Mouse (Mus musculus) limb, embryonic 11.5 days (tissue): ENCODE data around the gene Prkd3. TPM values are rescaled to one million over a fixed set of nuclear protein-coding genes. Genes with fewer than 3 reads are reported as not detected.

ENCODE experiments used
- ATAC-seq: fragments of 200-750 bp; cut with Nextera tagmentation; 2 replicates; pipeline ENCODE4 v1.8.0; 2017; ENCODE audit warnings: low read depth; ENCODE audit not compliant: insufficient number of reproducible peaks, low FRiP score, low TSS enrichment
- DNase-seq: peaks from one replicate; pipeline ENCODE4 v3.0.0-alpha.2; 2015; ENCODE audit warnings: low spot score
- H3K27ac ChIP-seq: fragments of 300-500 bp; sonication (generic); replicated peaks from 2 replicates; pipeline ENCODE4 v1.5.1; 2014; ENCODE audit warnings: low read depth, mild to moderate bottlenecking, low read length
- H3K27me3 ChIP-seq: fragments of 300-500 bp; sonication (generic); 2 replicates; pipeline ENCODE4 v1.6.1; 2014; ENCODE audit warnings: mild to moderate bottlenecking, low read length, mixed read lengths; ENCODE audit not compliant: control insufficient read depth, insufficient read depth
- H3K36me3 ChIP-seq: fragments of 300-500 bp; sonication (generic); 2 replicates; pipeline ENCODE4 v1.6.1; 2014; ENCODE audit warnings: mild to moderate bottlenecking, low read length, moderate library complexity, mixed read lengths; ENCODE audit not compliant: control insufficient read depth, insufficient read depth
- H3K4me1 ChIP-seq: fragments of 300-500 bp; sonication (generic); 2 replicates; pipeline ENCODE4 v1.6.1; 2014; ENCODE audit warnings: low read length, mixed read lengths; ENCODE audit not compliant: control insufficient read depth, insufficient read depth
- H3K4me2 ChIP-seq: fragments of 300-500 bp; sonication (generic); 2 replicates; pipeline ENCODE4 v1.6.1; 2014; ENCODE audit warnings: low read depth, mild to moderate bottlenecking, moderate library complexity; ENCODE audit not compliant: severe bottlenecking
- H3K4me3 ChIP-seq: fragments of 300-500 bp; sonication (generic); 2 replicates; pipeline ENCODE4 v1.5.1; 2014; ENCODE audit warnings: low read depth, low read length
- H3K9ac ChIP-seq: fragments of 300-500 bp; sonication (generic); 2 replicates; pipeline ENCODE4 v1.6.1; 2014; ENCODE audit warnings: mild to moderate bottlenecking, low read length
- H3K9me3 ChIP-seq: fragments of 300-500 bp; sonication (generic); 2 replicates; pipeline ENCODE4 v1.6.1; 2016; ENCODE audit warnings: low read length; ENCODE audit not compliant: control insufficient read depth
- WGBS: fragments of 180-500 bp; shearing (Covaris S2); extraction: QIAGEN DNeasy Blood & Tissue Kit; methylation state at CpG from one replicate; pipeline ENCODE4 v1.1.7; 2014; 5-methylcytosine and 5-hydroxymethylcytosine counted together
- polyA plus RNA-seq: library from polyadenylated mRNA; unstranded; fragments of >200 nt; fragmentation: Nextera tagmentation; extraction: Ambion mirVana; gene quantifications from 2 replicates; pipeline ENCODE4 v1.2.1, GENCODE M21; 2014

The Prkd3 gene
- polyA plus RNA-seq, 1 experiment from 2014 or later, result 55.4 TPM

DNA sequence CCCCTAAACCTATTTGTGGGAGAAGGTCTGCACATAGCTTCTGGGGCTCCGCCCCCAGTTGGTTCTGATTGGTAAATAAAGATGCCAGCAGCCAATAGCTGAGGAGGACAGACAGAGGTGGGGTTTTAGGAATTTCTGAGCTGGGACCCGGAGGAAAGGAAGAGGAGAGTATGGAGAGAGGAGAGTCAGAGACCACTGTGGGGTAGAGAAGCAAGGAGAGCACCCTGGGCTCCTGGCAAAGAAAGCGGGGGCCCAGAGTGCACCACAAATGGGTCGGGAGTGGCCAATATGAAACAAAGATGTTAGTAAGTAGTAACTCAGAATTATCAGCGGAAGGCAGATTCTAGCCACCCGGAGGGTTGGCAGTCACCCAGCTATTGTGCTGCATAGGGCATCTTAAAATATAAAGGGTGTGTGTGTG, 107.7 kb downstream of the Prkd3 start:
- ATAC-seq, result no peak
- no peak overlapping the region; the same call in 1 of the 2 replicates for H3K4me3 ChIP-seq
- H3K4me1 ChIP-seq, result no peaks in the 10 kb centered on the region
- WGBS, result 34% methylated on average over 6 of the region's 6 CpGs
- DNase-seq, result peak; percentile 31
- H3K27ac ChIP-seq, result no peak overlapping the region
- no peak overlapping the region for H3K9ac ChIP-seq
- H3K9me3 ChIP-seq, result no peaks in the 10 kb centered on the region
- no peaks in the 10 kb centered on the region for H3K27me3 ChIP-seq
- no peaks in the 10 kb centered on the region for H3K36me3 ChIP-seq
- H3K4me2 ChIP-seq, result peak overlapping the region; percentile 25

- Histone ChIP-seq H3K27me3 (no peaks in the 10 kb centered on the region), H3K4me2 (no peak overlapping the region), H3K9me3 (no peaks in the 10 kb centered on the region), H3K9ac (no peak overlapping the region), H3K27ac (no peak overlapping the region), H3K36me3 (no peaks in the 10 kb centered on the region), H3K4me1 (no peaks in the 10 kb centered on the region), H3K4me3 (no peak overlapping the region)
- WGBS, result 70% methylated on average over 2 of the region's 2 CpGs
- ATAC-seq (no peak), DNase-seq (no peak)
Observed at GRCm38 (mm10) chr17:78909374-78909773, 111.2 kb downstream of the Prkd3 start.

DNA sequence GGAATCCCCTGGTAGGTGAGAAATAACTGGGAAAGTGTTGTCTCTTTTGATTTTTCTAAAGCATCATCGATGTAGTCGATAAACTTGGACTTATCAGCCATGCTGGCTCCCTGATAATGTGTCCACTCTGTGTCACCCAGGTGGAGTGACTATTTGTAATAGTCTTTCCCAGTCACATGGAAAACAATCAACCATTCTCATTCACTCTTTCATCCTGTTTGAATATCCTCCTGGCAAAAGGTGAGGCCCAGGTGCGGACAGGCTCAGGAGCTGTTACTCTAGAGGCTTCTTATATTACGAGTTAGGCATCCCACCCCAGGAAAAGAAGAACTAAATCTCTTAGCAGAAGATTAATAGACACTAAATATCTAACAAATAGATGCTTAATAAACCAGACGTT, 113.7 kb downstream of the Prkd3 start, which contains the start of gene Sult6b1:
Sult6b1 (minus strand) TSS at position 101 of the 400 bp plus-strand sequence.
- no peak within 1 kb of the TSS for H3K27ac ChIP-seq
- no peaks in the 10 kb centered on the region for H3K4me1 ChIP-seq
- no peak within 1 kb of the TSS for H3K9ac ChIP-seq
- 85% methylated on average over 5 of the region's 5 CpGs for WGBS
- H3K9me3 ChIP-seq, result no peaks in the 10 kb centered on the region
- H3K27me3 ChIP-seq, result no peaks in the 10 kb centered on the region
- DNase-seq, result no peak
- ATAC-seq, result no peak
- H3K36me3 ChIP-seq, result no peaks in the 10 kb centered on the region
- H3K4me3 ChIP-seq, result no peak within 1 kb of the TSS
- no peak within 1 kb of the TSS for H3K4me2 ChIP-seq

DNA sequence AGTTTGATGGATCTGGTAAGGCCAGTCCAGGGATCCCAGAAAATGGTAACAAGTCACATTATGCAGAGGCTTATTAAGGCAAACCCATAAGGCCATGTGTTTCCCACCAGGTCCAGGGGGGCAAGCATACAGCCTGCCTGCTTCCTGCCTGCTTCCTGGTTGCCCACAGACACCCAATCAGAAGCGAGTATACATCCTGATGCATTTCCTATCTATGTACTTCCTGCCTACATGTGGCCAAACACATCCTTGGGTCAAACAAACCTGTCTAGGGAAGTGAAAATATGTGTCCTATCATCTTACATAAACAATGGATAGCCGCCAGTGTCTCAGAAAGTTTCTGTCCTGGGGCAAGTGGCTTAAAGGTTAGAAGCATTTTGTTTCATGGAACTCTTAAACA, 117.5 kb downstream of the Prkd3 start:
- no peaks in the 10 kb centered on the region for H3K9me3 ChIP-seq
- no peak for DNase-seq
- H3K4me3 ChIP-seq, result no peak overlapping the region
- H3K27ac ChIP-seq, result no peak overlapping the region
- no peak overlapping the region for H3K4me2 ChIP-seq
- no peaks in the 10 kb centered on the region for H3K36me3 ChIP-seq
- no peak for ATAC-seq
- H3K27me3 ChIP-seq, result no peaks in the 10 kb centered on the region
- no peak overlapping the region for H3K9ac ChIP-seq
- 83% methylated on average over 2 of the region's 2 CpGs for WGBS
- H3K4me1 ChIP-seq, result no peaks in the 10 kb centered on the region

Other genes with a start within 250 kb of the Prkd3 start
- 13.2 and 14.9 TPM in 2 replicates for gene Heatr5b, start 185.5 kb downstream of the Prkd3 start, polyA plus RNA-seq
- 43.2 and 43.6 TPM in 2 replicates for gene Gpatch11, start 185.2 kb downstream of the Prkd3 start, polyA plus RNA-seq
- gene Eif2ak2, start 138.2 kb downstream of the Prkd3 start, polyA plus RNA-seq, result 8.2 and 8.6 TPM in 2 replicates
- gene Sult6b1, start 113.8 kb downstream of the Prkd3 start, polyA plus RNA-seq, result 0.12 and 0.17 TPM in 2 replicates
- 87.8 and 88.4 TPM in 2 replicates for gene Cebpzos, start 104.3 kb downstream of the Prkd3 start, polyA plus RNA-seq
- 68.7 and 78.5 TPM in 2 replicates for gene Cebpz, start 83.8 kb downstream of the Prkd3 start, polyA plus RNA-seq
- 46.5 and 52.1 TPM in 2 replicates for gene Ndufaf7, start 83.7 kb downstream of the Prkd3 start, polyA plus RNA-seq
- gene Qpct, start 31.1 kb upstream of the Prkd3 start, polyA plus RNA-seq, result 1.7 and 2.1 TPM in 2 replicates